Mouse (Mus musculus) heart, embryonic 11.5 days (tissue): ENCODE measurements at regions not wholly inside any gene's neighbourhood (a gene's known extent, or its start where the extent isn't known, plus 50 kb on each side); places are given as distances from the start of the nearest gene placed in this dataset.

Experiments
- ATAC-seq: fragments of 200-750 bp; cut with Nextera tagmentation; replicated peaks from 2 replicates; pipeline ENCODE4 v1.8.0; 2017; ENCODE audit warnings: moderate library complexity; ENCODE audit not compliant: insufficient number of reproducible peaks, low FRiP score, low TSS enrichment
- H3K27ac ChIP-seq: fragments of 300-500 bp; sonication (generic); 2 replicates; pipeline ENCODE4 v1.5.1; 2014; ENCODE audit warnings: mild to moderate bottlenecking, low read depth, low read length
- H3K27me3 ChIP-seq: fragments of 300-500 bp; sonication (generic); 2 replicates; pipeline ENCODE4 v1.6.1; 2014; ENCODE audit warnings: mild to moderate bottlenecking, low read length, mixed read lengths; ENCODE audit not compliant: control insufficient read depth, insufficient read depth
- H3K36me3 ChIP-seq: fragments of 300-500 bp; sonication (generic); 2 replicates; pipeline ENCODE4 v1.6.1; 2014; ENCODE audit warnings: mild to moderate bottlenecking, low read length, moderate library complexity, mixed read lengths; ENCODE audit not compliant: control insufficient read depth, insufficient read depth
- H3K4me1 ChIP-seq: fragments of 300-500 bp; sonication (generic); 2 replicates; pipeline ENCODE4 v1.6.1; 2014; ENCODE audit warnings: low read length; ENCODE audit not compliant: control insufficient read depth, insufficient read depth
- H3K4me2 ChIP-seq: fragments of 300-500 bp; sonication (generic); 2 replicates; pipeline ENCODE4 v1.6.1; 2014; ENCODE audit warnings: mild to moderate bottlenecking, moderate library complexity
- H3K4me3 ChIP-seq: fragments of 300-500 bp; sonication (generic); 2 replicates; pipeline ENCODE4 v1.5.1; 2014; ENCODE audit warnings: low read depth, low read length
- H3K9ac ChIP-seq: fragments of 300-500 bp; sonication (generic); 2 replicates; pipeline ENCODE4 v1.6.1; 2014; ENCODE audit warnings: mild to moderate bottlenecking, low read depth, low read length, moderate library complexity
- H3K9me3 ChIP-seq: fragments of 300-500 bp; sonication (generic); replicated peaks from 2 replicates; pipeline ENCODE4 v1.6.1; 2016; ENCODE audit warnings: low read length; ENCODE audit not compliant: control insufficient read depth
- WGBS: fragments of 180-500 bp; shearing (Covaris S2); extraction: QIAGEN DNeasy Blood & Tissue Kit; methylation state at CpG from one replicate; pipeline ENCODE4 v1.1.7; 2014; ENCODE audit not compliant: insufficient replicate concordance; 5-methylcytosine and 5-hydroxymethylcytosine counted together

- H3K4me2 ChIP-seq: no peak overlapping the region
- no peak overlapping the region for H3K27ac ChIP-seq
- H3K36me3 ChIP-seq: no peaks in the 10 kb centered on the region
- WGBS: 68% methylated on average over 3 of the region's 3 CpGs
- H3K27me3 ChIP-seq: no peaks in the 10 kb centered on the region
- no peaks in the 10 kb centered on the region for H3K4me1 ChIP-seq
- H3K9me3 ChIP-seq: no peaks in the 10 kb centered on the region
- no peak overlapping the region for H3K4me3 ChIP-seq
- no peak for ATAC-seq
- H3K9ac ChIP-seq: no peak overlapping the region
Observed at GRCm38 (mm10) chr11:111663269-111663668, 597.3 kb downstream of the Kcnj2 start.

- Histone ChIP-seq H3K9me3 (no peaks in the 10 kb centered on the region), H3K4me3 (no peak overlapping the region), H3K27me3 (no peaks in the 10 kb centered on the region), H3K4me2 (no peak overlapping the region), H3K27ac (no peak overlapping the region), H3K36me3 (no peaks in the 10 kb centered on the region), H3K4me1 (no peaks in the 10 kb centered on the region), H3K9ac (no peak overlapping the region)
- 78% methylated on average over 6 of the region's 6 CpGs for WGBS
- ATAC-seq: no peak
Observed at GRCm38 (mm10) chr11:111666336-111666735, 600.4 kb downstream of the Kcnj2 start.

- no peak for ATAC-seq
- H3K9me3 ChIP-seq: no peaks in the 10 kb centered on the region
- no peak overlapping the region for H3K9ac ChIP-seq
- no peak overlapping the region for H3K27ac ChIP-seq
- 55% methylated on average over 2 of the region's 2 CpGs for WGBS
- no peak overlapping the region for H3K4me2 ChIP-seq
- no peaks in the 10 kb centered on the region for H3K36me3 ChIP-seq
- no peak overlapping the region for H3K4me3 ChIP-seq
- no peaks in the 10 kb centered on the region for H3K4me1 ChIP-seq
- H3K27me3 ChIP-seq: no peaks in the 10 kb centered on the region
Observed at GRCm38 (mm10) chr11:111671865-111672264, 605.9 kb downstream of the Kcnj2 start.

- Histone ChIP-seq H3K9me3 (no peaks in the 10 kb centered on the region), H3K9ac (no peak overlapping the region), H3K27ac (no peak overlapping the region), H3K4me1 (no peaks in the 10 kb centered on the region), H3K4me2 (no peak overlapping the region), H3K4me3 (no peak overlapping the region), H3K27me3 (no peaks in the 10 kb centered on the region), H3K36me3 (no peaks in the 10 kb centered on the region)
- no peak for ATAC-seq
- 47% methylated on average over 1 of the region's 1 CpGs for WGBS
Observed at GRCm38 (mm10) chr11:111675673-111676072, 609.7 kb downstream of the Kcnj2 start.

- Histone ChIP-seq H3K9ac (no peak overlapping the region), H3K27ac (no peak overlapping the region), H3K4me2 (no peak overlapping the region), H3K4me3 (no peak overlapping the region), H3K9me3 (no peaks in the 10 kb centered on the region), H3K4me1 (no peaks in the 10 kb centered on the region), H3K27me3 (no peaks in the 10 kb centered on the region), H3K36me3 (no peaks in the 10 kb centered on the region)
- ATAC-seq: no peak
- 84% methylated on average over 7 of the region's 7 CpGs for WGBS
Observed at GRCm38 (mm10) chr11:111682341-111682740, 616.4 kb downstream of the Kcnj2 start.

GRCm38 (mm10) chr11:111683909-111684308 is 617.9 kb downstream of the Kcnj2 start:
- Histone ChIP-seq H3K9ac (no peak overlapping the region), H3K27ac (no peak overlapping the region), H3K4me1 (no peaks in the 10 kb centered on the region), H3K27me3 (no peaks in the 10 kb centered on the region), H3K9me3 (no peaks in the 10 kb centered on the region), H3K36me3 (no peaks in the 10 kb centered on the region), H3K4me3 (no peak overlapping the region), H3K4me2 (no peak overlapping the region)
- ATAC-seq: no peak
- WGBS: 91% methylated on average over 4 of the region's 4 CpGs

- 33% methylated on average over 3 of the region's 3 CpGs for WGBS
- Histone ChIP-seq H3K4me3 (no peak overlapping the region), H3K27me3 (no peaks in the 10 kb centered on the region), H3K27ac (no peak overlapping the region), H3K36me3 (no peaks in the 10 kb centered on the region), H3K4me2 (no peak overlapping the region), H3K9ac (no peak overlapping the region), H3K4me1 (no peaks in the 10 kb centered on the region), H3K9me3 (no peaks in the 10 kb centered on the region)
- peak; percentile 46; the same call in 1 of the 2 replicates for ATAC-seq
Observed at GRCm38 (mm10) chr11:111687769-111688168, 621.8 kb downstream of the Kcnj2 start.

- no peaks in the 10 kb centered on the region for H3K36me3 ChIP-seq
- H3K27me3 ChIP-seq: no peaks in the 10 kb centered on the region
- H3K4me3 ChIP-seq: no peak overlapping the region
- no peak for ATAC-seq
- 76% methylated on average over 6 of the region's 6 CpGs for WGBS
- H3K4me2 ChIP-seq: no peak overlapping the region
- no peak overlapping the region for H3K27ac ChIP-seq
- H3K9ac ChIP-seq: no peak overlapping the region
- no peaks in the 10 kb centered on the region for H3K9me3 ChIP-seq
- no peaks in the 10 kb centered on the region for H3K4me1 ChIP-seq
Observed at GRCm38 (mm10) chr11:111688186-111688860, 622.4 kb downstream of the Kcnj2 start.

GRCm38 (mm10) chr11:111689899-111690298 is 623.9 kb downstream of the Kcnj2 start:
- 69% methylated on average over 2 of the region's 2 CpGs for WGBS
- H3K27me3 ChIP-seq: no peaks in the 10 kb centered on the region
- H3K4me2 ChIP-seq: no peak overlapping the region
- H3K36me3 ChIP-seq: no peaks in the 10 kb centered on the region
- H3K4me3 ChIP-seq: no peak overlapping the region
- H3K9ac ChIP-seq: no peak overlapping the region
- ATAC-seq: no peak
- H3K9me3 ChIP-seq: no peaks in the 10 kb centered on the region
- no peak overlapping the region for H3K27ac ChIP-seq
- no peaks in the 10 kb centered on the region for H3K4me1 ChIP-seq
